Mouse (Mus musculus) CH12.LX (cell line): ENCODE results near the gene Cyp2b19. TPM values are rescaled to one million over a fixed set of nuclear protein-coding genes. Genes with fewer than 3 reads are reported as not detected.

Source experiments
- DNase-seq: peaks from one replicate; pipeline ENCODE4 v3.0.0-alpha.2; 2013; ENCODE audit errors: extremely low read depth
- H3K27ac ChIP-seq: 2 replicates; pipeline ENCODE4 v1.5.1; 2012; ENCODE audit warnings: low read depth, mild to moderate bottlenecking, control low read depth, moderate library complexity; ENCODE audit not compliant: insufficient read depth
- H3K27me3 ChIP-seq: replicated peaks from 2 replicates; pipeline ENCODE3; 2012; ENCODE audit warnings: inconsistent platforms
- H3K36me3 ChIP-seq, 2 experiments: replicated peaks in 1 of 2; 2 replicates each; pipeline versions ENCODE3 to v1.6.1; 2012; ENCODE audit warnings: inconsistent platforms in 1 of 2, low read length in 1 of 2, mild to moderate bottlenecking in 1 of 2, mixed read lengths in 1 of 2, moderate library complexity in 1 of 2; ENCODE audit not compliant: control insufficient read depth in 1 of 2, insufficient read depth in 1 of 2
- H3K4me1 ChIP-seq, 2 experiments: 2 replicates each; pipeline ENCODE4 v1.6.1; 2012; ENCODE audit warnings: inconsistent platforms in 1 of 2, moderate library complexity in 1 of 2; ENCODE audit not compliant: insufficient read depth in 2 of 2, control insufficient read depth in 1 of 2
- H3K4me2 ChIP-seq: 2 replicates; pipeline ENCODE4 v1.6.1; 2012; ENCODE audit warnings: low read depth, mild to moderate bottlenecking, control low read depth; ENCODE audit not compliant: poor library complexity, insufficient read depth, severe bottlenecking
- H3K4me3 ChIP-seq, 3 experiments: fragments of 150-350 bp in 1 of 3; sonication (generic) in 1 of 3; replicated peaks in 1 of 3; 2 replicates each; pipeline versions ENCODE3 to v1.5.1; 2011 to 2012; ENCODE audit warnings: low read depth in 2 of 3, low read length in 2 of 3, mild to moderate bottlenecking in 2 of 3, moderate library complexity in 2 of 3, control low read depth in 1 of 3, improper control_type of control experiment in 1 of 3, inconsistent platforms in 1 of 3, mixed read lengths in 1 of 3; ENCODE audit not compliant: poor library complexity in 1 of 3
- H3K79me2 ChIP-seq: replicated peaks from 2 replicates; pipeline ENCODE4 v1.6.1; 2012; ENCODE audit warnings: mild to moderate bottlenecking, moderate library complexity; ENCODE audit not compliant: control insufficient read depth, poor library complexity, insufficient read depth, severe bottlenecking; ENCODE audit errors: extremely low read depth
- H3K9ac ChIP-seq: 2 replicates; pipeline ENCODE4 v1.6.1; 2012; ENCODE audit warnings: low read depth, mild to moderate bottlenecking, control low read depth, moderate library complexity; ENCODE audit not compliant: insufficient read depth
- H3K9me3 ChIP-seq: replicated peaks from 2 replicates; pipeline ENCODE3; 2012; ENCODE audit warnings: low read length, inconsistent platforms, mixed read lengths
- CHD1 ChIP-seq: IDR thresholded peaks from 2 replicates; pipeline ENCODE4 v1.6.1; 2012; ENCODE audit warnings: low read depth, low read length, improper control_type of control experiment, inconsistent platforms
- CHD2 ChIP-seq: IDR thresholded peaks from 2 replicates; pipeline ENCODE4 v1.6.1; 2011; ENCODE audit warnings: low read length, improper control_type of control experiment
- CTCF ChIP-seq, 2 experiments: IDR thresholded peaks in 1 of 2; conservative IDR thresholded peaks in 1 of 2; 2 replicates each; pipeline ENCODE4 v1.5.1; 2011 to 2012; ENCODE audit warnings: low read depth in 2 of 2, low read length in 2 of 2, improper control_type of control experiment in 1 of 2, inconsistent platforms in 1 of 2, mild to moderate bottlenecking in 1 of 2, moderate library complexity in 1 of 2
- E2F4 ChIP-seq: IDR thresholded peaks from 2 replicates; pipeline ENCODE4 v1.6.1; 2011; ENCODE audit warnings: low read depth, low read length, improper control_type of control experiment; ENCODE audit not compliant: insufficient replicate concordance
- ELF1 ChIP-seq: IDR thresholded peaks from 2 replicates; pipeline ENCODE4 v1.6.1; 2014; ENCODE audit warnings: low read depth, mild to moderate bottlenecking, inconsistent platforms, low read length, improper control_type of control experiment
- EP300 ChIP-seq: IDR thresholded peaks from 2 replicates; pipeline ENCODE4 v1.6.1; 2011; ENCODE audit warnings: low read length, improper control_type of control experiment
- ETS1 ChIP-seq: conservative IDR thresholded peaks from 2 replicates; pipeline ENCODE4 v1.6.1; 2012; ENCODE audit warnings: low read depth, mild to moderate bottlenecking, inconsistent platforms, low read length, improper control_type of control experiment, moderate library complexity
- GABPA ChIP-seq: IDR thresholded peaks from 2 replicates; pipeline ENCODE4 v1.6.1; 2012; ENCODE audit warnings: low read depth, low read length, improper control_type of control experiment, inconsistent platforms; ENCODE audit not compliant: insufficient replicate concordance
- HCFC1 ChIP-seq: IDR thresholded peaks from 2 replicates; pipeline ENCODE4 v1.6.1; 2012; ENCODE audit warnings: low read depth, mild to moderate bottlenecking, inconsistent platforms, low read length, improper control_type of control experiment
- IRF4 ChIP-seq: IDR thresholded peaks from 2 replicates; pipeline ENCODE4 v1.6.1; 2014; ENCODE audit warnings: low read depth, mild to moderate bottlenecking, inconsistent platforms, low read length, improper control_type of control experiment
- JUND ChIP-seq: conservative IDR thresholded peaks from 2 replicates; pipeline ENCODE4 v1.6.1; 2011; ENCODE audit warnings: low read depth, low read length, improper control_type of control experiment
- KAT2A ChIP-seq: IDR thresholded peaks from 2 replicates; pipeline ENCODE4 v1.6.1; 2012; ENCODE audit warnings: low read length, improper control_type of control experiment, inconsistent platforms; ENCODE audit not compliant: insufficient replicate concordance
- MAFK ChIP-seq: IDR thresholded peaks from 2 replicates; pipeline ENCODE4 v1.6.1; 2011; ENCODE audit warnings: low read length, improper control_type of control experiment; ENCODE audit not compliant: insufficient replicate concordance
- MAX ChIP-seq: IDR thresholded peaks from 2 replicates; pipeline ENCODE4 v1.6.1; 2011; ENCODE audit warnings: low read length, improper control_type of control experiment
- MAZ ChIP-seq: IDR thresholded peaks from 2 replicates; pipeline ENCODE4 v1.6.1; 2012; ENCODE audit warnings: low read depth, mild to moderate bottlenecking, inconsistent platforms, low read length, improper control_type of control experiment, moderate library complexity
- MEF2A ChIP-seq: IDR thresholded peaks from 2 replicates; pipeline ENCODE4 v1.6.1; 2014; ENCODE audit warnings: low read depth, mild to moderate bottlenecking, inconsistent platforms, low read length, improper control_type of control experiment, borderline replicate concordance
- MXI1 ChIP-seq: IDR thresholded peaks from 2 replicates; pipeline ENCODE4 v1.6.1; 2011; ENCODE audit warnings: mild to moderate bottlenecking, low read depth, low read length, improper control_type of control experiment
- NELFE ChIP-seq: IDR thresholded peaks from 2 replicates; pipeline ENCODE4 v1.6.1; 2011; ENCODE audit warnings: low read depth, low read length, improper control_type of control experiment
- NRF1 ChIP-seq: IDR thresholded peaks from 2 replicates; pipeline ENCODE4 v1.6.1; 2014; ENCODE audit warnings: low read depth, mild to moderate bottlenecking, inconsistent platforms, low read length, improper control_type of control experiment, moderate library complexity
- PAX5 ChIP-seq: IDR thresholded peaks from 2 replicates; pipeline ENCODE4 v1.6.1; 2012; ENCODE audit warnings: low read length, inconsistent platforms, mixed read lengths
- POLR2A ChIP-seq: IDR thresholded peaks from 2 replicates; pipeline ENCODE4 v1.6.1; 2011; ENCODE audit warnings: low read depth, mild to moderate bottlenecking, improper control_type of control experiment, low read length
- POLR2AphosphoS2 ChIP-seq: IDR thresholded peaks from 2 replicates; pipeline ENCODE4 v1.6.1; 2011; ENCODE audit warnings: low read depth, low read length, improper control_type of control experiment
- RAD21 ChIP-seq: IDR thresholded peaks from 2 replicates; pipeline ENCODE4 v1.6.1; 2011; ENCODE audit warnings: low read depth, mild to moderate bottlenecking, low read length, improper control_type of control experiment, moderate library complexity
- RCOR1 ChIP-seq: conservative IDR thresholded peaks from 2 replicates; pipeline ENCODE4 v1.6.1; 2012; ENCODE audit warnings: low read depth, mild to moderate bottlenecking, inconsistent platforms, low read length, improper control_type of control experiment
- SIN3A ChIP-seq: IDR thresholded peaks from 2 replicates; pipeline ENCODE4 v1.6.1; 2012; ENCODE audit warnings: low read length, improper control_type of control experiment, inconsistent platforms
- SMC3 ChIP-seq: IDR thresholded peaks from 2 replicates; pipeline ENCODE4 v1.6.1; 2011; ENCODE audit warnings: low read depth, low read length, improper control_type of control experiment
- TBP ChIP-seq: conservative IDR thresholded peaks from 2 replicates; pipeline ENCODE4 v1.6.1; 2011; ENCODE audit warnings: low read depth, low read length, improper control_type of control experiment
- TCF12 ChIP-seq: IDR thresholded peaks from 2 replicates; pipeline ENCODE4 v1.6.1; 2014; ENCODE audit warnings: low read depth, mild to moderate bottlenecking, inconsistent platforms, low read length, improper control_type of control experiment
- USF1 ChIP-seq: IDR thresholded peaks from 2 replicates; pipeline ENCODE4 v1.6.1; 2014; ENCODE audit warnings: low read depth, mild to moderate bottlenecking, inconsistent platforms, low read length, improper control_type of control experiment
- USF2 ChIP-seq: conservative IDR thresholded peaks from 2 replicates; pipeline ENCODE4 v1.6.1; 2011; ENCODE audit warnings: low read depth, low read length, improper control_type of control experiment
- ZC3H11A ChIP-seq: IDR thresholded peaks from 2 replicates; pipeline ENCODE4 v1.6.1; 2012; ENCODE audit warnings: low read depth, mild to moderate bottlenecking, inconsistent platforms, low read length, improper control_type of control experiment
- ZKSCAN1 ChIP-seq: IDR thresholded peaks from 2 replicates; pipeline ENCODE4 v1.6.1; 2012; ENCODE audit warnings: low read depth, inconsistent platforms, low read length, improper control_type of control experiment, borderline replicate concordance
- ZMIZ1 ChIP-seq: IDR thresholded peaks from 2 replicates; pipeline ENCODE4 v1.6.1; 2012; ENCODE audit warnings: low read depth, mild to moderate bottlenecking, inconsistent platforms, low read length, improper control_type of control experiment
- ZNF384 ChIP-seq: IDR thresholded peaks from 2 replicates; pipeline ENCODE4 v1.6.1; 2012; ENCODE audit warnings: low read depth, low read length, improper control_type of control experiment, inconsistent platforms
- dilution Hi-C: fragments of 300-500 bp; cut with MboI; formaldehyde crosslinking; loops from 2 replicates; pipeline ENCODE4 v1.14.3; 2020; ENCODE audit warnings: low sequenced_read_pairs; ENCODE audit not compliant: extremely low pct_unique_long_range_greater_than_20kb, extremely low pct_ligation_motif_present
- in situ Hi-C: fragments of 300-500 bp; cut with MboI; formaldehyde crosslinking; loops from 3 replicates; pipeline ENCODE4 v1.14.3; 2019; ENCODE audit warnings: low sequenced_read_pairs, low pct_ligation_motif_present, low pct_unique_long_range_greater_than_20kb, mixed read lengths
- polyA plus RNA-seq: library from polyadenylated mRNA; unstranded; fragments of >175 nt; gene quantifications from 2 replicates; pipeline ENCODE4 v1.2.1, GENCODE M21; 2012; ENCODE audit warnings: low read depth; ENCODE audit not compliant: insufficient read length
- total RNA-seq, 2 experiments: library from RNA; depleted of rRNA; stranded (reverse); fragments of 300-350 nt in 1 of 2; fragments of >200 nt in 1 of 2; gene quantifications; 2 replicates each; pipeline ENCODE4 v1.2.3; 2012 to 2014

Gene Cyp2b19
- total and polyA plus RNA-seq, 3 experiments, result 0.04 to 0.11 TPM; not detected in 1

DNA sequence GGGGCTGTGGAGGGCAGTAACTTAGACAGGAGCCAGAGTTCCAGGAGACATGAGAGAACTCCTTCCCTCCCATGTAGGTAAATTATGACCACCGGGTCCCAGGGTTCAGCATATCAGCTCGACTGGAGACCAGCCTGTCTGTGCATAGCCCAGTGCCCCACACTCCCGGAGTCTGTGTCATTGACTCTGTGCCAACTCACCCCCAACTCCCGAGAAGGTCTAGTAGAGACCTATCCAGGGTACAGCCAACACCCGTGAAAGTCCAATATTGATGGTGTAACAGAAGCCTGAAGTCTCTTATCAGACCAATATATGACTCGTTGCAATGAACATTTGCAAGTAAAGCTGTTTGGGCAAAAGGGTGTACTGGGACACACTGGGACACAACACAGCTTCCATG lies 33.0 kb downstream of the Cyp2b19 start:
- peaks cover 8% of the 10 kb centered on the region for H3K9me3 ChIP-seq
- no peak overlapping the region for H3K4me2 ChIP-seq
- H3K4me1 ChIP-seq, result peaks cover 18 to 24% of the 10 kb centered on the region in 2 experiments
- no peak overlapping the region for H3K4me3 ChIP-seq
- no peaks in the 10 kb centered on the region for H3K27me3 ChIP-seq
- TF ChIP-seq KAT2A, result no peak
- TF ChIP-seq, all 38 proteins: peak for 0
- Histone ChIP-seq H3K79me2 (no peaks in the 10 kb centered on the region), H3K27ac (no peak overlapping the region), H3K9ac (no peak overlapping the region), H3K36me3 (no peaks in the 10 kb centered on the region)
- in situ Hi-C loops (no loop called here), dilution Hi-C loops (no loop called here)
- no peak for DNase-seq

GRCm38 (mm10) chr7:26800104-26800503 lies 43.2 kb downstream of the Cyp2b19 start:
- Histone ChIP-seq H3K4me2 (peak overlapping the region; percentile 79), H3K9ac (peak overlapping the region; percentile 53; the same call in 1 of the 2 replicates), H3K36me3 (no peaks in the 10 kb centered on the region), H3K4me3 (no peak overlapping the region), H3K27ac (peak overlapping the region; percentile 71), H3K27me3 (no peaks in the 10 kb centered on the region), H3K79me2 (no peaks in the 10 kb centered on the region), H3K4me1 (peaks cover 2 to 15% of the 10 kb centered on the region in 2 experiments), H3K9me3 (no peaks in the 10 kb centered on the region)
- dilution Hi-C loops, result no loop called here
- in situ Hi-C loops, result no loop called here
- DNase-seq, result peak; percentile 77
- TF ChIP-seq CHD1 (no peak), TBP (no peak), ZKSCAN1 (no peak), SMC3 (no peak), RCOR1 (no peak; the same call in 1 of the 2 replicates), ZC3H11A (no peak), ELF1 (no peak), SIN3A (peak; percentile 70; the same call in 1 of the 2 replicates), POLR2AphosphoS2 (no peak), EP300 (peak; percentile 97), CHD2 (peak; percentile 74; the same call in 1 of the 2 replicates), HCFC1 (no peak), KAT2A (no peak), MXI1 (peak; percentile 43; the same call in 1 of the 2 replicates), CTCF (conservative IDR thresholded peaks at IDR 0.05 in 1 of 2, IDR thresholded peaks at IDR 0.05 in 1 of 2; ENCODE audit: low read depth in 2 of 2, low read length in 2 of 2) (no peak), USF1 (no peak), NELFE (no peak), GABPA (peak; percentile 29; the same call in 1 of the 2 replicates), ZNF384 (no peak), NRF1 (peak; percentile 39; the same call in 1 of the 2 replicates), POLR2A (no peak), MAX (peak; percentile 47), MAFK (peak; percentile 99), RAD21 (no peak), IRF4 (peak; percentile 97), USF2 (no peak; the same call in 1 of the 2 replicates), E2F4 (no peak), ZMIZ1 (no peak), PAX5 (no peak), TCF12 (peak; percentile 61; the same call in 1 of the 2 replicates), MEF2A (peak; percentile 81), JUND (peak; percentile 99), ETS1 (peak; percentile 98), MAZ (no peak)
